Mouse (Mus musculus) embryonic facial prominence, embryonic 11.5 days (tissue): ENCODE measurements around the gene Smco3. TPM values are rescaled to one million over a fixed set of nuclear protein-coding genes. Genes with fewer than 3 reads are reported as not detected.
A peak's percentile ranks its signal among the peaks of the same experiment; 100 is the strongest.
"Not testable (repeated sequence)": the region's sequence is repeated elsewhere in the genome, so short reads cannot be mapped to it uniquely, and the experiment has no call there.

Experiments used
- ATAC-seq: fragments of 200-750 bp; cut with Nextera tagmentation; replicated peaks from 2 replicates; pipeline ENCODE4 v1.8.0; 2017; ENCODE audit warnings: low read depth; ENCODE audit not compliant: insufficient number of reproducible peaks, low FRiP score, low TSS enrichment
- DNase-seq: peaks from one replicate; pipeline ENCODE4 v3.0.0-alpha.2; 2015; ENCODE audit warnings: low spot score
- H3K27ac ChIP-seq: fragments of 300-500 bp; sonication (generic); replicated peaks from 2 replicates; pipeline ENCODE4 v1.5.1; 2014; ENCODE audit warnings: mild to moderate bottlenecking, low read depth, low read length, control low read depth
- H3K27me3 ChIP-seq: fragments of 300-500 bp; sonication (generic); 2 replicates; pipeline ENCODE4 v1.6.1; 2014; ENCODE audit warnings: mild to moderate bottlenecking, low read length, moderate library complexity, mixed read lengths; ENCODE audit not compliant: control insufficient read depth, insufficient read depth
- H3K36me3 ChIP-seq: fragments of 300-500 bp; sonication (generic); replicated peaks from 2 replicates; pipeline ENCODE4 v1.6.1; 2014; ENCODE audit warnings: low read depth, mild to moderate bottlenecking, low read length, moderate library complexity, mixed read lengths; ENCODE audit not compliant: control insufficient read depth, insufficient read depth
- H3K4me1 ChIP-seq: fragments of 300-500 bp; sonication (generic); 2 replicates; pipeline ENCODE4 v1.6.1; 2014; ENCODE audit warnings: low read length, mixed read lengths; ENCODE audit not compliant: control insufficient read depth, insufficient read depth
- H3K4me2 ChIP-seq: fragments of 300-500 bp; sonication (generic); 2 replicates; pipeline ENCODE4 v1.6.1; 2014; ENCODE audit warnings: low read depth, mild to moderate bottlenecking, control low read depth, low read length, moderate library complexity
- H3K4me3 ChIP-seq: fragments of 300-500 bp; sonication (generic); 2 replicates; pipeline ENCODE4 v1.5.1; 2014; ENCODE audit warnings: low read depth, low read length, control low read depth
- H3K9ac ChIP-seq: fragments of 300-500 bp; sonication (generic); replicated peaks from 2 replicates; pipeline ENCODE4 v1.6.1; 2014; ENCODE audit warnings: mild to moderate bottlenecking, control low read depth, low read length
- H3K9me3 ChIP-seq: fragments of 300-500 bp; sonication (generic); replicated peaks from 2 replicates; pipeline ENCODE4 v1.6.1; 2016; ENCODE audit warnings: mild to moderate bottlenecking, low read length, inconsistent platforms, mixed read lengths; ENCODE audit not compliant: control insufficient read depth
- whole genome bisulfite sequencing: fragments of 180-500 bp; shearing (Covaris S2); extraction: QIAGEN DNeasy Blood & Tissue Kit; methylation state at CpG from one replicate; pipeline ENCODE4 v1.1.7; 2014; 5-methylcytosine and 5-hydroxymethylcytosine counted together
- polyA plus RNA-seq: library from polyadenylated mRNA; unstranded; fragments of >200 nt; fragmentation: Nextera tagmentation; extraction: Ambion mirVana; gene quantifications from 2 replicates; pipeline ENCODE4 v1.2.1, GENCODE M21; 2014

The Smco3 gene
- polyA plus RNA-seq, 1 experiment from 2014 or later = 0.74 TPM

GRCm38 (mm10) chr6:136803739-136804633 is 31.3 kb downstream of the Smco3 start, which contains the start of gene Hist4h4:
Hist4h4 (minus strand) TSS chr6:136804415.
- peak within 1 kb of the TSS; percentile 98 for H3K9ac ChIP-seq
- peak within 1 kb of the TSS; percentile 92 for H3K4me2 ChIP-seq
- H3K36me3 ChIP-seq = no peaks in the 10 kb centered on the region
- peak; percentile 96 for DNase-seq
- H3K4me1 ChIP-seq = no peaks in the 10 kb centered on the region
- H3K27ac ChIP-seq = peak within 1 kb of the TSS; percentile 100
- WGBS = under 1% methylated on average over 50 of the region's 50 CpGs
- H3K9me3 ChIP-seq = no peaks in the 10 kb centered on the region
- no peaks in the 10 kb centered on the region for H3K27me3 ChIP-seq
- H3K4me3 ChIP-seq = peak within 1 kb of the TSS; percentile 70
- peak; percentile 68 for ATAC-seq

GRCm38 (mm10) chr6:136803093-136803738 is 32.0 kb downstream of the Smco3 start:
- Histone ChIP-seq H3K27ac (peak overlapping the region; percentile 100), H3K4me3 (peak overlapping the region; percentile 70), H3K4me2 (peak overlapping the region; percentile 92), H3K9ac (peak overlapping the region; percentile 98), H3K9me3 (no peaks in the 10 kb centered on the region), H3K4me1 (no peaks in the 10 kb centered on the region), H3K36me3 (no peaks in the 10 kb centered on the region), H3K27me3 (no peaks in the 10 kb centered on the region)
- ATAC-seq (peak; percentile 2; the same call in 1 of the 2 replicates), DNase-seq (peak; percentile 61)
- 18% methylated on average over 12 of the region's 12 CpGs for WGBS

GRCm38 (mm10) chr6:136801274-136801673 is 34.0 kb downstream of the Smco3 start:
- no peaks in the 10 kb centered on the region for H3K36me3 ChIP-seq
- 85% methylated on average over 6 of the region's 6 CpGs for WGBS

GRCm38 (mm10) chr6:136800710-136801109 is 34.5 kb downstream of the Smco3 start:
- Histone ChIP-seq H3K27ac (no peak overlapping the region), H3K4me2 (no peak overlapping the region), H3K4me1 (no peaks in the 10 kb centered on the region), H3K4me3 (no peak overlapping the region), H3K36me3 (no peaks in the 10 kb centered on the region), H3K27me3 (no peaks in the 10 kb centered on the region), H3K9ac (no peak overlapping the region), H3K9me3 (no peaks in the 10 kb centered on the region)
- 93% methylated on average over 8 of the region's 8 CpGs for WGBS
- no peak for DNase-seq
- ATAC-seq = no peak

More at GRCm38 (mm10) chr6:136801274-136801673, 34.0 kb downstream of the Smco3 start:
- DNase-seq (no peak), ATAC-seq (no peak)
- no peaks in the 10 kb centered on the region for H3K4me1 ChIP-seq
- H3K27me3 ChIP-seq = no peaks in the 10 kb centered on the region
- H3K9ac ChIP-seq = no peak overlapping the region
- H3K27ac ChIP-seq = no peak overlapping the region
- H3K9me3 ChIP-seq = no peaks in the 10 kb centered on the region
- H3K4me3 ChIP-seq = no peak overlapping the region
- H3K4me2 ChIP-seq = no peak overlapping the region

- DNase-seq, H3K9ac ChIP-seq, H3K4me3 ChIP-seq, H3K27me3 ChIP-seq, H3K9me3 ChIP-seq, H3K36me3 ChIP-seq, H3K4me1 ChIP-seq, H3K4me2 ChIP-seq, H3K27ac ChIP-seq, ATAC-seq: not testable (repeated sequence)
- WGBS = 80% methylated on average over 3 of the region's 3 CpGs
These were observed 37.2 kb downstream of the Smco3 start for GRCm38 (mm10) chr6:136797874-136798693.

GRCm38 (mm10) chr6:136795850-136796249 is 39.4 kb downstream of the Smco3 start:
- ATAC-seq (no peak), DNase-seq (no peak)
- WGBS = 59% methylated on average over 6 of the region's 6 CpGs
- no peaks in the 10 kb centered on the region for H3K9me3 ChIP-seq
- no peak overlapping the region for H3K4me3 ChIP-seq
- no peak overlapping the region for H3K4me2 ChIP-seq
- no peak overlapping the region for H3K9ac ChIP-seq
- no peaks in the 10 kb centered on the region for H3K36me3 ChIP-seq
- H3K4me1 ChIP-seq = no peaks in the 10 kb centered on the region
- no peak overlapping the region for H3K27ac ChIP-seq
- H3K27me3 ChIP-seq = no peaks in the 10 kb centered on the region; the same call in 1 of the 2 replicates

GRCm38 (mm10) chr6:136795110-136795509 is 40.1 kb downstream of the Smco3 start:
- Histone ChIP-seq H3K27ac (no peak overlapping the region), H3K4me3 (no peak overlapping the region), H3K27me3 (no peaks in the 10 kb centered on the region; the same call in 1 of the 2 replicates), H3K36me3 (no peaks in the 10 kb centered on the region), H3K9me3 (no peaks in the 10 kb centered on the region), H3K4me1 (no peaks in the 10 kb centered on the region), H3K9ac (no peak overlapping the region), H3K4me2 (no peak overlapping the region)
- ATAC-seq (no peak), DNase-seq (no peak)
- 61% methylated on average over 1 of the region's 1 CpGs for WGBS
